Mouse (Mus musculus): ENCODE measurements around the gene Pbx3.

DNA sequence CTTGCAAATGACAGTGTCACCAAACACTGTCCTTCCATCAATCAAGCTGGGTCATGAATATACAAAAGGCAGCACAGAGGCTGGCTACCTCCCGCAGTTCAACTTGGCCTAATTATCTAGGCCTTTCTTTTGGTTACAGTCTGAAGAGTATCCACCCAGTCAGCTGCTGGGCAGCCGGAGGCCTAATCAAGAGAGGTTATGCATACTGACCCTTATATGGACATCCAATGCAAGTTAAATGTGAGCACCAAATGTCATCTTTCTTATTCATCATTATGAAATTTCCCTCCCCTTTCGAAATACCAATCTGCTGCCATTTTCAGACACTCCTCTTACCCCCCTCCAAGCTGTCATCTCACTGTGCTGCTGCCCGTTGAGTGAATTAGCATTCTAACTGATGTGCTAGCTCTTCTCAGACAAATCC is 112.3 kb downstream of the Pbx3 start:
- TF ChIP-seq GATA1 (IDR thresholded peaks at IDR 0.05; ENCODE audit: low read length) (no peak), TAL1 (IDR thresholded peaks at IDR 0.05; ENCODE audit: low read length) (no peak)
